In the genomic region with DNA sequence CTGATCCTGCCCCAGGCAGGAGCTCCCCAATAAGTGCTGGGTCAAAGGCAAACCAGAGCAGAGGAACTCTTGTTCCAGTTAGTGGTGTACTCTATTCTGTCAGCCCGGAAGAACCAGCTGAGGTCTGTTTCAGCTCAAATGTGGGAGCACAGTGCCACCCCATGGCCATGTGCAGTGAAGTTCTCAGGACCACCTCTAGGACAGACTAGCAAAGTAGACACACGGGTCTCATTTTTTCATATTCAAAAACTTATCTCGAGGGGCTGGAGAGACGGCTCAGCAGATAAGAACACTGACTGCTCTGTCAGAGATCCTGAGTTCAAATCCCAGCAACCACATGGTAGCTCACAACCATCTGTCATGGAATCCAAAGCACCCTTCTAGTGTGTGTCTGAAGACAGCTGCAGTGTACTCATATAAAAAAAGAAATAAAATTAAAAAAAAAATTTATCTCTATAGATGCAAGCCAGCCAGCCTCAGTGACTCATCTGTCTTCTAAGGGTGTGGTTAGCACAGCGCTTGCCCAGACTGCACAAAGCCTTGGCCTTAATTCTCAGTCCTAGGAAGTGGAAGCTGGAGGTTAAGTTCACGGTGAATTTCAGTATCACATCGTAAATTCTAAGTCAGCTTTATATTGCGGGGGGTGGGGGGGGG, we compare ENCODE assay signal across 9 mouse cellular contexts. TPM values are rescaled to one million over a fixed set of nuclear protein-coding genes. Genes with fewer than 3 reads are reported as not detected.
DNase-seq lines count a peak whose midpoint lies in the region; ATAC-seq lines count a peak whose summit lies in the region.
"Had no signal": no experiment of that assay in that cellular context is flagged by ENCODE, and none has a peak within 500 bp of the region (broad histone marks: within the 10 kb centered on the region; RNA-seq: fewer than 3 reads in every experiment).

No protein-coding gene starts in this region.

- H3K36me3 ChIP-seq in liver, embryonic 12.5 days, result peaks cover 17% of the 10 kb centered on the region
- peaks cover 16% of the 10 kb centered on the region for H3K36me3 ChIP-seq in intestine, embryonic 14.5 days (ENCODE audit: control insufficient read depth, insufficient read depth, low read length)
- H3K36me3 ChIP-seq in midbrain, embryonic 13.5 days, result peaks cover 13% of the 10 kb centered on the region; the same call in 1 of the 2 replicates

- DNase-seq in liver, result peak; percentile 54
- DNase-seq in cerebellum, adult 11-12 months, result peak; percentile 65
- DNase-seq in forelimb bud, embryonic 11.5 days (ENCODE audit: low read depth, low spot score), result peak; percentile 68
- DNase-seq in intestine, embryonic 14.5 days (ENCODE audit: low spot score), result peak; percentile 77
- DNase-seq in left cerebral cortex, postnatal 14 days (ENCODE audit: low spot score in 2 of 2), result peak; percentile 83 to 89
- DNase-seq in spleen, postnatal 10 days (ENCODE audit: low spot score in 2 of 2), result peak; percentile 29 to 79

- H3K27ac ChIP-seq in liver, embryonic 12.5 days, result no peak overlapping the region
- H3K27ac ChIP-seq in intestine, embryonic 14.5 days (ENCODE audit: low read depth), result no peak overlapping the region
- no peak overlapping the region for H3K27ac ChIP-seq in midbrain, embryonic 13.5 days

- peaks cover 42% of the 10 kb centered on the region for H3K4me1 ChIP-seq in liver, embryonic 12.5 days
- H3K4me1 ChIP-seq in intestine, embryonic 14.5 days (replicated peaks; ENCODE audit: control insufficient read depth, insufficient read depth, low read length), result peaks cover 12% of the 10 kb centered on the region
- H3K4me1 ChIP-seq in midbrain, embryonic 13.5 days (replicated peaks), result peaks cover 21% of the 10 kb centered on the region

- H3K9ac ChIP-seq in liver, embryonic 12.5 days, result no peak overlapping the region
- H3K9ac ChIP-seq in intestine, embryonic 14.5 days (ENCODE audit: low read length), result no peak overlapping the region
- H3K9ac ChIP-seq in midbrain, embryonic 13.5 days (replicated peaks), result no peak overlapping the region

- no peaks in the 10 kb centered on the region for H3K9me3 ChIP-seq in liver, embryonic 12.5 days (replicated peaks)
- 0 out of 2 replicates have a peak, but pooled peaks cover 2% of the 10 kb centered on the region for H3K9me3 ChIP-seq in intestine, embryonic 14.5 days (ENCODE audit: control insufficient read depth, low read length)
- H3K9me3 ChIP-seq in midbrain, embryonic 13.5 days, result no peaks in the 10 kb centered on the region

- intact Hi-C loops in left cerebral cortex, postnatal 14 days (cut with DNase I), result loop anchor here (2.0 kb wide), 1 partner anchor 23 kb away; no protein-coding TSS in a partner anchor

- H3K27me3 ChIP-seq in liver, embryonic 12.5 days (replicated peaks), result peaks cover 23% of the 10 kb centered on the region
- H3K27me3 ChIP-seq in intestine, embryonic 14.5 days (replicated peaks; ENCODE audit: control insufficient read depth, insufficient read depth, low read length), result peaks cover 11% of the 10 kb centered on the region
- H3K27me3 ChIP-seq in midbrain, embryonic 13.5 days, result peaks cover 16% of the 10 kb centered on the region

- no peak for ATAC-seq in liver, embryonic 12.5 days
- peak; percentile 65 for ATAC-seq in intestine, embryonic 14.5 days (replicated peaks; ENCODE audit: low FRiP score, low TSS enrichment, low read depth)
- peak; percentile 35; the same call in 1 of the 2 replicates for ATAC-seq in midbrain, embryonic 13.5 days

- H3K4me2 ChIP-seq in liver, embryonic 12.5 days, result no peak overlapping the region
- no peak overlapping the region for H3K4me2 ChIP-seq in intestine, embryonic 14.5 days (ENCODE audit: low read length)
- H3K4me2 ChIP-seq in midbrain, embryonic 13.5 days (replicated peaks), result no peak overlapping the region

- H3K4me3 ChIP-seq in liver, embryonic 12.5 days, result no peak overlapping the region
- H3K4me3 ChIP-seq in intestine, embryonic 14.5 days (ENCODE audit: low read depth, low read length), result no peak overlapping the region
- no peak overlapping the region for H3K4me3 ChIP-seq in midbrain, embryonic 13.5 days (replicated peaks)

- 38% methylated on average over 8 of the region's 8 CpGs for WGBS in liver, embryonic 12.5 days (ENCODE audit: insufficient replicate concordance)
- 32% methylated on average over 8 of the region's 8 CpGs for WGBS in intestine, embryonic 14.5 days
- 46% methylated on average over 8 of the region's 8 CpGs for WGBS in midbrain, embryonic 13.5 days

RNA-seq across cellular contexts. Expression of gene Arid3c, which starts 6.8 kb away (rescaled TPM):
- polyA plus RNA-seq in liver, embryonic 12.5 days (2016; fragmentation: Nextera tagmentation; extraction: Ambion mirVana), result not detected in 2 replicates
- not detected in 2 replicates for polyA plus RNA-seq in intestine, embryonic 14.5 days (2014; fragmentation: Nextera tagmentation; extraction: Ambion mirVana)
- under 1 TPM; 0.38 to 0.48 TPM for total RNA-seq in left cerebral cortex, postnatal 14 days (2021)
- polyA plus RNA-seq in midbrain, embryonic 13.5 days (2015; fragmentation: Nextera tagmentation; extraction: Ambion mirVana), result 0.26 and 0.32 TPM in 2 replicates
- total RNA-seq: adrenal gland, postnatal 4 days had no signal

RNA-seq across cellular contexts. Expression of gene Dctn3, which starts 14.8 kb away (rescaled TPM):
- polyA plus RNA-seq in liver, embryonic 12.5 days (2016; fragmentation: Nextera tagmentation; extraction: Ambion mirVana), result 89.7 and 92.2 TPM in 2 replicates
- polyA plus RNA-seq in intestine, embryonic 14.5 days (2014; fragmentation: Nextera tagmentation; extraction: Ambion mirVana), result 123 and 124 TPM in 2 replicates
- total RNA-seq in left cerebral cortex, postnatal 14 days (2021), result 100 to 1,000 TPM; 201 to 217 TPM
- polyA plus RNA-seq in midbrain, embryonic 13.5 days (2015; fragmentation: Nextera tagmentation; extraction: Ambion mirVana), result 270 and 278 TPM in 2 replicates

RNA-seq across cellular contexts. Expression of gene Galt, which starts 17.3 kb away (rescaled TPM):
- 25.2 and 25.7 TPM in 2 replicates for polyA plus RNA-seq in liver, embryonic 12.5 days (2016; fragmentation: Nextera tagmentation; extraction: Ambion mirVana)
- polyA plus RNA-seq in intestine, embryonic 14.5 days (2014; fragmentation: Nextera tagmentation; extraction: Ambion mirVana), result 44.8 and 47.7 TPM in 2 replicates
- total RNA-seq in left cerebral cortex, postnatal 14 days (2021), result 100 to 1,000 TPM; 103 to 118 TPM
- 29.7 and 30.0 TPM in 2 replicates for polyA plus RNA-seq in midbrain, embryonic 13.5 days (2015; fragmentation: Nextera tagmentation; extraction: Ambion mirVana)

RNA-seq across cellular contexts. Expression of gene Sigmar1, which starts 18.2 kb away (rescaled TPM):
- 49.6 and 51.2 TPM in 2 replicates for polyA plus RNA-seq in liver, embryonic 12.5 days (2016; fragmentation: Nextera tagmentation; extraction: Ambion mirVana)
- 113 TPM in 2 replicates for polyA plus RNA-seq in intestine, embryonic 14.5 days (2014; fragmentation: Nextera tagmentation; extraction: Ambion mirVana)
- total RNA-seq in left cerebral cortex, postnatal 14 days (2021), result 10 to 100 TPM; 67.8 to 83.8 TPM
- polyA plus RNA-seq in midbrain, embryonic 13.5 days (2015; fragmentation: Nextera tagmentation; extraction: Ambion mirVana), result 47.9 and 49.9 TPM in 2 replicates

RNA-seq across cellular contexts. Expression of gene Rpp25l, which starts 24.4 kb away (rescaled TPM):
- 39.1 and 44.9 TPM in 2 replicates for polyA plus RNA-seq in liver, embryonic 12.5 days (2016; fragmentation: Nextera tagmentation; extraction: Ambion mirVana)
- polyA plus RNA-seq in intestine, embryonic 14.5 days (2014; fragmentation: Nextera tagmentation; extraction: Ambion mirVana), result 71.9 and 76.4 TPM in 2 replicates
- 10 to 100 TPM; 30.8 to 31.0 TPM for total RNA-seq in left cerebral cortex, postnatal 14 days (2021)
- 63.9 and 67.4 TPM in 2 replicates for polyA plus RNA-seq in midbrain, embryonic 13.5 days (2015; fragmentation: Nextera tagmentation; extraction: Ambion mirVana)
